Mouse (Mus musculus): Measurements from ENCODE around the gene Lcn10. TPM values are rescaled to one million over a fixed set of nuclear protein-coding genes. Genes with fewer than 3 reads are reported as not detected.
"Not testable (repeated sequence)": the region's sequence is repeated elsewhere in the genome, so short reads cannot be mapped to it uniquely, and the experiment has no call there.

Lcn10 gene
- polyA plus RNA-seq, 1 experiment = not detected

DNA sequence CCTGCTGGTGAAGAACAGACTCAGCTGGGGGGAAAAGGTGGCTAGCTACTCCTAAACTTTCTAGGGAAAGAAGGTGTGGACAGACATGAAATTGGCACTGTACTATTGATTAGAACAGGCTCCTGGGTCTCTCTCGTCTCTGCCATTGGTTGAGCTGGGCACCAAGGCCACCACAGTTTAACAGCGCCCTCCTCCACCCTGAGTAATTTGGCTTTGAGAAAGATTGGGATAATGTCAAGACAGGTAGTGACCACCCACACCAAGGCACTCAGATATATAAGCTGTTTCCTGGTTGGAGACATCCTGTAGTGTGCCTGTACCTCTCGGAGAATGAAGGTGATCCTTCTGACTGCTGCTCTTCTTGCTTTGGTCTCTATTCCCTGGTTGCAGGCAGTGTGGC lies 6.0 kb upstream of the Lcn10 start, which contains the start of gene Lcn6:
Gene Lcn6 (plus strand): TSS at position 301 of the 400 bp plus-strand sequence.
- no peak within 1 kb of the TSS for H3K27ac ChIP-seq (ENCODE audit: insufficient read depth, low read length)

GRCm38 (mm10) chr2:25679559-25679958 lies 3.0 kb upstream of the Lcn10 start:
- Histone ChIP-seq H3K27me3 (ENCODE audit: control insufficient read depth, insufficient read depth, low read length) (no peaks in the 10 kb centered on the region), H3K4me3 (ENCODE audit: extremely low read depth, insufficient read depth, insufficient read length) (no peak overlapping the region), H3K36me3 (ENCODE audit: control insufficient read depth, insufficient read depth, low read length) (no peaks in the 10 kb centered on the region), H3K4me1 (ENCODE audit: control insufficient read depth, insufficient read depth, insufficient read length) (no peaks in the 10 kb centered on the region), H3K27ac (ENCODE audit: insufficient read depth, low read length) (no peak overlapping the region)
- WGBS = 26% methylated on average over 6 of the region's 6 CpGs
- no peak for TF ChIP-seq CTCF (IDR thresholded peaks at IDR 0.05; ENCODE audit: extremely low read depth, insufficient read depth, insufficient read length, insufficient replicate concordance)
- no peak for TF ChIP-seq POLR2A (IDR thresholded peaks at IDR 0.05; ENCODE audit: low read depth, low read length)
- DNase-seq (ENCODE audit: low read depth in 1 of 2, low spot score in 2 of 2) = no peak

More for the DNA sequence above, 6.0 kb upstream of the Lcn10 start, which contains the start of gene Lcn6:
- DNase-seq (ENCODE audit: low read depth in 1 of 2, low spot score in 2 of 2) = no peak
- Histone ChIP-seq H3K4me3 (ENCODE audit: extremely low read depth, insufficient read depth, insufficient read length) (no peak within 1 kb of the TSS), H3K27me3 (ENCODE audit: control insufficient read depth, insufficient read depth, low read length) (no peaks in the 10 kb centered on the region), H3K4me1 (ENCODE audit: control insufficient read depth, insufficient read depth, insufficient read length) (no peaks in the 10 kb centered on the region), H3K36me3 (ENCODE audit: control insufficient read depth, insufficient read depth, low read length) (no peaks in the 10 kb centered on the region)
- WGBS = 90% methylated on average over 3 of the region's 3 CpGs
- TF ChIP-seq POLR2A (IDR thresholded peaks at IDR 0.05; ENCODE audit: low read depth, low read length) (no peak), CTCF (IDR thresholded peaks at IDR 0.05; ENCODE audit: extremely low read depth, insufficient read depth, insufficient read length, insufficient replicate concordance) (no peak)

DNA sequence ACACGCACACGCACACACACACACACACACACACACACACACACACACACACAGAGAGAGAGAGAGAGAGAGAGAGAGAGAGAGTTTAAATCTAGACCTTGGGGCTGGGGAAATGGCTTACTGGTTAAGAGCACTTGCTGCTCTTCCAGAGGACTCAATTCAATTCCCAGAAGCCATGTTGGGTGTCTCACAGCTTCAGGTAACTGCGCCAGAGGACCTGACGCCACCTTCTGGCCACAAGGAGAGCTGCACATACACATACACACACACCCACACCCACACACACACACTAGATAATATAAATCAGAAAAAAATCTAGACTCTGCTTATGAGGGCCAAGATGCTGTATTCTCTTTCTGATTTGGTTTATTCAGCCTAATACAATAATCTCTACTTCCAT lies 4.4 kb downstream of the Lcn10 start:
- Histone ChIP-seq H3K4me3 (ENCODE audit: extremely low read depth, insufficient read depth, insufficient read length) (no peak overlapping the region), H3K36me3 (ENCODE audit: control insufficient read depth, insufficient read depth, low read length) (no peaks in the 10 kb centered on the region), H3K4me1 (ENCODE audit: control insufficient read depth, insufficient read depth, insufficient read length) (no peaks in the 10 kb centered on the region), H3K27ac (ENCODE audit: insufficient read depth, low read length) (no peak overlapping the region), H3K27me3 (ENCODE audit: control insufficient read depth, insufficient read depth, low read length) (no peaks in the 10 kb centered on the region)
- no peak for DNase-seq (ENCODE audit: low read depth in 1 of 2, low spot score in 2 of 2)
- 69% methylated on average over 4 of the region's 4 CpGs for WGBS
- TF ChIP-seq POLR2A (IDR thresholded peaks at IDR 0.05; ENCODE audit: low read depth, low read length) (no peak), CTCF (IDR thresholded peaks at IDR 0.05; ENCODE audit: extremely low read depth, insufficient read depth, insufficient read length, insufficient replicate concordance) (no peak)

GRCm38 (mm10) chr2:25694605-25695004 lies 12.1 kb downstream of the Lcn10 start:
- DNase-seq (ENCODE audit: low read depth in 1 of 2, low spot score in 2 of 2) = peak; percentile 21 to 57
- no peaks in the 10 kb centered on the region for H3K4me1 ChIP-seq (ENCODE audit: control insufficient read depth, insufficient read depth, insufficient read length)
- no peak overlapping the region for H3K4me3 ChIP-seq (ENCODE audit: extremely low read depth, insufficient read depth, insufficient read length)
- no peaks in the 10 kb centered on the region for H3K36me3 ChIP-seq (ENCODE audit: control insufficient read depth, insufficient read depth, low read length)
- no peak for TF ChIP-seq POLR2A (IDR thresholded peaks at IDR 0.05; ENCODE audit: low read depth, low read length)
- TF ChIP-seq CTCF (IDR thresholded peaks at IDR 0.05; ENCODE audit: extremely low read depth, insufficient read depth, insufficient read length, insufficient replicate concordance) = peak; percentile 58; the same call in 1 of the 2 replicates
- H3K27me3 ChIP-seq (ENCODE audit: control insufficient read depth, insufficient read depth, low read length) = no peaks in the 10 kb centered on the region
- no peak overlapping the region for H3K27ac ChIP-seq (ENCODE audit: insufficient read depth, low read length)

DNA sequence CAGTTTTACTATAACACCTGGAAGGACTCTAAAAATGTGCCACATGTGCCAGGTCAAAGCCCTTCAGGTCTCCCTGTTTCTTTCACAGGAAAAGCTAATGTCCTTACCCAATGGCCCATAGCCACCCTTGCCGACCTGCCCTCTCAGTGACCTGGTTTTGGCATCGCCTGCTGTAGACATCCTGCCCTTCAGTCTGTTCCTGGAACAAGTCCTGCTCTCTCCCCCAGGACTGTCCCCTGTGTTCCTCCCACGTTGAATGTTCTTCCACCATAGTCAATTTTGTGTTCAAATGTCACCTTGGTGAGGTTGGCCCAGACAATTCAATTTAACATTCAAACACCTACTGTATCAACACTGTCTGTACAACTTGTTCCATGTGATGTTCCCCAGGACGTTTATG lies 14.4 kb downstream of the Lcn10 start:
- DNase-seq (ENCODE audit: low read depth in 1 of 2, low spot score in 2 of 2) = no peak
- 65% methylated on average over 4 of the region's 4 CpGs for WGBS

DNA sequence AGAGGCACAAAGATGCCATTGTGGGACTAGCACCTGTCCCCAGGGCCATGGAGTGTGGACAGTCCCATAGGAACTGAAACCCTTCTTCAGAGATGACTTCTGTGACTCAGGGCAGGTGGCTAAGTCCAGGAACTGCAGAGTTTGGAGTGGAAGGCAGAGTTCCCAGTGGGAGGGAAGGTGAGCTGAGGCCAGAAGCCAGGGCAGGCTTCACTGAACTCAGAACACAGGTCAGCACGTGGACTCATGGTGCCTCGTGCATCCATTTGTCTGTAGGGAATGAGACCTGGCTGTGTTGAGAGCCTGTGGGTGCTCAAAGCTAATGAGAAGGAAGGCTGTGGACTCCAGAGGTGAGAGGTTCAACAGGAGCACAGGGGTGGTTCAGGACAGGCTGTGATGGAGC lies 16.2 kb downstream of the Lcn10 start:
- no peak overlapping the region for H3K27ac ChIP-seq (ENCODE audit: insufficient read depth, low read length)
- TF ChIP-seq CTCF (IDR thresholded peaks at IDR 0.05; ENCODE audit: extremely low read depth, insufficient read depth, insufficient read length, insufficient replicate concordance) (no peak), POLR2A (IDR thresholded peaks at IDR 0.05; ENCODE audit: low read depth, low read length) (no peak)
- DNase-seq (ENCODE audit: low read depth in 1 of 2, low spot score in 2 of 2) = no peak
- no peaks in the 10 kb centered on the region for H3K36me3 ChIP-seq (ENCODE audit: control insufficient read depth, insufficient read depth, low read length)
- H3K4me1 ChIP-seq (ENCODE audit: control insufficient read depth, insufficient read depth, insufficient read length) = no peaks in the 10 kb centered on the region
- no peaks in the 10 kb centered on the region for H3K27me3 ChIP-seq (ENCODE audit: control insufficient read depth, insufficient read depth, low read length)
- WGBS = 91% methylated on average over 2 of the region's 2 CpGs
- H3K4me3 ChIP-seq (ENCODE audit: extremely low read depth, insufficient read depth, insufficient read length) = no peak overlapping the region

More for the DNA sequence above, 14.4 kb downstream of the Lcn10 start:
- no peaks in the 10 kb centered on the region for H3K4me1 ChIP-seq (ENCODE audit: control insufficient read depth, insufficient read depth, insufficient read length)
- no peaks in the 10 kb centered on the region for H3K36me3 ChIP-seq (ENCODE audit: control insufficient read depth, insufficient read depth, low read length)
- TF ChIP-seq POLR2A (IDR thresholded peaks at IDR 0.05; ENCODE audit: low read depth, low read length) = no peak
- TF ChIP-seq CTCF (IDR thresholded peaks at IDR 0.05; ENCODE audit: extremely low read depth, insufficient read depth, insufficient read length, insufficient replicate concordance) = no peak
- no peak overlapping the region for H3K4me3 ChIP-seq (ENCODE audit: extremely low read depth, insufficient read depth, insufficient read length)
- H3K27ac ChIP-seq (ENCODE audit: insufficient read depth, low read length) = no peak overlapping the region
- H3K27me3 ChIP-seq (ENCODE audit: control insufficient read depth, insufficient read depth, low read length) = no peaks in the 10 kb centered on the region

- H3K27me3 ChIP-seq (ENCODE audit: control insufficient read depth, insufficient read depth, low read length) = not testable (repeated sequence)
These were observed 17.2 kb downstream of the Lcn10 start, which contains the start of gene Obp2a for GRCm38 (mm10) chr2:25699743-25700142. TSS of gene Obp2a (plus strand) at chr2:25700043.

More at GRCm38 (mm10) chr2:25699743-25700142, 17.2 kb downstream of the Lcn10 start, which contains the start of gene Obp2a:
- not testable (repeated sequence) for H3K4me3 ChIP-seq (ENCODE audit: extremely low read depth, insufficient read depth, insufficient read length); H3K4me1 ChIP-seq (ENCODE audit: control insufficient read depth, insufficient read depth, insufficient read length); DNase-seq (ENCODE audit: low read depth in 1 of 2, low spot score in 2 of 2); H3K36me3 ChIP-seq (ENCODE audit: control insufficient read depth, insufficient read depth, low read length); H3K27ac ChIP-seq (ENCODE audit: insufficient read depth, low read length)
- 80% methylated on average over 3 of the region's 3 CpGs for WGBS
